Mouse (Mus musculus): ENCODE results near the gene Olfr809. TPM values are rescaled to one million over a fixed set of nuclear protein-coding genes. Genes with fewer than 3 reads are reported as not detected.

The Olfr809 gene
- polyA plus RNA-seq, 1 experiment from 2014 or later = not detected

Small RNA genes lying within 50 kb of the gene (microRNA-seq; reads per million reads assigned to microRNA genes)
- gene Gm24485 (ENCODE audit: insufficient number of aligned reads) = not detected

Other genes starting within 250 kb of the Olfr809 start
- gene Olfr792, start 235.5 kb upstream of the Olfr809 start, polyA plus RNA-seq (2014; fragmentation: Nextera tagmentation; extraction: Ambion mirVana) = not detected in 2 replicates
- not detected in 2 replicates for gene Olfr794, start 207.0 kb upstream of the Olfr809 start, polyA plus RNA-seq (2014; fragmentation: Nextera tagmentation; extraction: Ambion mirVana)
- not detected in 2 replicates for gene Olfr796, start 162.1 kb upstream of the Olfr809 start, polyA plus RNA-seq (2014; fragmentation: Nextera tagmentation; extraction: Ambion mirVana)
- not detected in 2 replicates for gene Olfr798, start 146.7 kb upstream of the Olfr809 start, polyA plus RNA-seq (2014; fragmentation: Nextera tagmentation; extraction: Ambion mirVana)
- gene Olfr799, start 137.2 kb upstream of the Olfr809 start, polyA plus RNA-seq (2014; fragmentation: Nextera tagmentation; extraction: Ambion mirVana) = not detected in 2 replicates
- not detected in 2 replicates for gene Olfr800, start 116.9 kb upstream of the Olfr809 start, polyA plus RNA-seq (2014; fragmentation: Nextera tagmentation; extraction: Ambion mirVana)
- not detected in 2 replicates for gene Olfr801, start 100.8 kb upstream of the Olfr809 start, polyA plus RNA-seq (2014; fragmentation: Nextera tagmentation; extraction: Ambion mirVana)
- gene Olfr802, start 86.5 kb upstream of the Olfr809 start, polyA plus RNA-seq (2014; fragmentation: Nextera tagmentation; extraction: Ambion mirVana) = not detected in 2 replicates
- not detected in 2 replicates for gene Olfr803, start 80.4 kb upstream of the Olfr809 start, polyA plus RNA-seq (2014; fragmentation: Nextera tagmentation; extraction: Ambion mirVana)
- not detected in 2 replicates for gene Olfr804, start 71.4 kb upstream of the Olfr809 start, polyA plus RNA-seq (2014; fragmentation: Nextera tagmentation; extraction: Ambion mirVana)
- not detected in 2 replicates for gene Olfr805, start 45.3 kb upstream of the Olfr809 start, polyA plus RNA-seq (2014; fragmentation: Nextera tagmentation; extraction: Ambion mirVana)
- not detected in 2 replicates for gene Olfr806, start 32.7 kb upstream of the Olfr809 start, polyA plus RNA-seq (2014; fragmentation: Nextera tagmentation; extraction: Ambion mirVana)
- not detected in 2 replicates for gene Olfr807, start 16.8 kb upstream of the Olfr809 start, polyA plus RNA-seq (2014; fragmentation: Nextera tagmentation; extraction: Ambion mirVana)
- gene Olfr808, start 9.2 kb upstream of the Olfr809 start, polyA plus RNA-seq (2014; fragmentation: Nextera tagmentation; extraction: Ambion mirVana) = not detected in 2 replicates
- gene Olfr810, start 20.3 kb downstream of the Olfr809 start, polyA plus RNA-seq (2014; fragmentation: Nextera tagmentation; extraction: Ambion mirVana) = not detected in 2 replicates
- not detected in 2 replicates for gene Olfr811, start 29.8 kb downstream of the Olfr809 start, polyA plus RNA-seq (2014; fragmentation: Nextera tagmentation; extraction: Ambion mirVana)
- not detected in 2 replicates for gene Olfr812, start 71.5 kb downstream of the Olfr809 start, polyA plus RNA-seq (2014; fragmentation: Nextera tagmentation; extraction: Ambion mirVana)
- gene Olfr813, start 80.7 kb downstream of the Olfr809 start, polyA plus RNA-seq (2014; fragmentation: Nextera tagmentation; extraction: Ambion mirVana) = not detected in 2 replicates
- not detected in 2 replicates for gene Olfr814, start 105.2 kb downstream of the Olfr809 start, polyA plus RNA-seq (2014; fragmentation: Nextera tagmentation; extraction: Ambion mirVana)
- gene Olfr815, start 131.2 kb downstream of the Olfr809 start, polyA plus RNA-seq (2014; fragmentation: Nextera tagmentation; extraction: Ambion mirVana) = not detected in 2 replicates
- gene Olfr816, start 141.0 kb downstream of the Olfr809 start, polyA plus RNA-seq (2014; fragmentation: Nextera tagmentation; extraction: Ambion mirVana) = not detected in 2 replicates
- gene Olfr818, start 174.5 kb downstream of the Olfr809 start, polyA plus RNA-seq (2014; fragmentation: Nextera tagmentation; extraction: Ambion mirVana) = not detected in 2 replicates
- not detected in 2 replicates for gene Olfr819, start 192.6 kb downstream of the Olfr809 start, polyA plus RNA-seq (2014; fragmentation: Nextera tagmentation; extraction: Ambion mirVana)
- gene Olfr247, start 201.5 kb downstream of the Olfr809 start, polyA plus RNA-seq (2014; fragmentation: Nextera tagmentation; extraction: Ambion mirVana) = not detected in 2 replicates
- gene Gm10310, start 210.4 kb downstream of the Olfr809 start, polyA plus RNA-seq (2014; fragmentation: Nextera tagmentation; extraction: Ambion mirVana) = not detected in 2 replicates
- not detected in 2 replicates for gene Olfr820, start 238.0 kb downstream of the Olfr809 start, polyA plus RNA-seq (2014; fragmentation: Nextera tagmentation; extraction: Ambion mirVana)

Measured in forebrain, embryonic 11.5 days (tissue).